Mouse (Mus musculus) intestine, embryonic 16.5 days (tissue): ENCODE measurements around the gene Gsta3. TPM values are rescaled to one million over a fixed set of nuclear protein-coding genes. Genes with fewer than 3 reads are reported as not detected.
A peak's percentile ranks its signal among the peaks of the same experiment; 100 is the strongest.
"Not testable (repeated sequence)": the region's sequence is repeated elsewhere in the genome, so short reads cannot be mapped to it uniquely, and the experiment has no call there.

Experiments
- ATAC-seq: fragments of 200-750 bp; cut with Nextera tagmentation; 2 replicates; pipeline ENCODE4 v1.8.0; 2017; ENCODE audit warnings: moderate TSS enrichment, moderate library complexity
- H3K27ac ChIP-seq: fragments of 300-500 bp; sonication (generic); 2 replicates; pipeline ENCODE4 v1.5.1; 2014; ENCODE audit warnings: mild to moderate bottlenecking, low read length
- H3K27me3 ChIP-seq: fragments of 300-500 bp; sonication (generic); replicated peaks from 2 replicates; pipeline ENCODE4 v1.6.1; 2014; ENCODE audit warnings: low read length, control low read depth, mixed read lengths; ENCODE audit not compliant: control insufficient read depth, insufficient read depth
- H3K36me3 ChIP-seq: fragments of 300-500 bp; sonication (generic); 2 replicates; pipeline ENCODE4 v1.6.1; 2014; ENCODE audit warnings: low read length, control low read depth; ENCODE audit not compliant: control insufficient read depth, insufficient read depth
- H3K4me1 ChIP-seq: fragments of 300-500 bp; sonication (generic); 2 replicates; pipeline ENCODE4 v1.6.1; 2014; ENCODE audit warnings: low read length, control low read depth, mixed read lengths; ENCODE audit not compliant: control insufficient read depth, insufficient read depth
- H3K4me2 ChIP-seq: fragments of 300-500 bp; sonication (generic); 2 replicates; pipeline ENCODE4 v1.6.1; 2014; ENCODE audit warnings: low read depth, low read length, control low read depth
- H3K4me3 ChIP-seq: fragments of 300-500 bp; sonication (generic); 2 replicates; pipeline ENCODE4 v1.5.1; 2014; ENCODE audit warnings: mild to moderate bottlenecking, low read length
- H3K9ac ChIP-seq: fragments of 300-500 bp; sonication (generic); 2 replicates; pipeline ENCODE4 v1.6.1; 2014; ENCODE audit warnings: low read depth, low read length
- H3K9me3 ChIP-seq: fragments of 300-500 bp; sonication (generic); 2 replicates; pipeline ENCODE4 v1.6.1; 2016; ENCODE audit warnings: low read length, control low read depth; ENCODE audit not compliant: control insufficient read depth
- WGBS: fragments of 180-500 bp; shearing (Covaris S2); extraction: QIAGEN DNeasy Blood & Tissue Kit; methylation state at CpG from one replicate; pipeline ENCODE4 v1.1.7; 2014; 5-methylcytosine and 5-hydroxymethylcytosine counted together
- polyA plus RNA-seq: library from polyadenylated mRNA; unstranded; fragments of >200 nt; fragmentation: Nextera tagmentation; extraction: Ambion mirVana; gene quantifications from 2 replicates; pipeline ENCODE4 v1.2.1, GENCODE M21; 2015

Gene Gsta3
- 11.9 and 17.9 TPM in 2 replicates for polyA plus RNA-seq

DNA sequence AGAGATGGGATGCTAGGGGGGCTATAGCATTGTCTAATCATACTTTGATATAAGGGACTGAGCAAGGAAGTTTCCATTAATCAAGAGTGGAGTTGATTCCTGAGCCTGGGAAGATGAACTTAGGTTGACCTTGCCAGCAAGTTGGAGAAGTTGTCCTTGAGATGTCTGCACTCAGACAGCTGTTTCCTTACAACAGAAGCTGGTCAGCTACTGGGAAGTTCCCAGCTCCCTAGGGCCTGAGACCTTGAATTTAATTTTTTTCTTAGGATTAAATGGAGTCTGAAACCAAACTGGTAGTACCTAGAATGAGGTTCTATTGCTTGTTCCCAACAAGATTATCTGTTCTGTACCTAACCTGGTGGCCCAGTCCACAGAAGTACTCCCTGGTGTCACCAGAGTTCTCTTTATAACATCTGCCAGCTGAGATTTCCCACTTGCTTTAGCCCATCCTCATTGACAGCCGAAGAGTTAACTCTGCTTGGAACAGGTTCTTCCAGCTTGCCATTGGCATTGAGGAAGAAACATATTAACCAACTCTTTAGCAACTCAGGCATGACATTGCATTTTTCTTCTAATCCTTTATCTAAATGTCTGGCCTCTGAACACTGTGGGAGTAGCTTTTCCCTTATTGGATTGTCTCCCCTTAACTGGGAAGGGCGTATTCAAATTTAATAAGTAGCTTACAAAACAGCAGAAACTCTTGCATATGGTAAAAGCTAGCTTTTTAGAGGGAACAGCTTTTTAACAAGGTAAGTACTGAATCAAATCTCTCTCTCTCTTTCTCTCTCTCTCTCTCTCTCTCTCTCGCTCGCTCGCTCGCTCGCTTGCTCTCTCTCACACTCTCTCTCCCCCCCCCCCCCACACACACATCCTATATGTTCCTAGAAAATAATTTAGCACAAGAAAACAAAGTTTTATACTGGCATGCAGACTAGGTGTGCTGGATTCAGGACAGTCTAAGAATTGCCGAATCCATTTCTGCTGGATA lies at the start of gene Gsta3:
TSS of gene Gsta3 (plus strand) at position 679 of the 988 bp plus-strand sequence.
- Histone ChIP-seq H3K27ac (peak within 1 kb of the TSS; percentile 73), H3K9me3 (no peaks in the 10 kb centered on the region), H3K4me3 (no peak within 1 kb of the TSS), H3K4me1 (peaks cover 4% of the 10 kb centered on the region), H3K27me3 (no peaks in the 10 kb centered on the region), H3K9ac (no peak within 1 kb of the TSS), H3K36me3 (no peaks in the 10 kb centered on the region), H3K4me2 (peak within 1 kb of the TSS; percentile 22; the same call in 1 of the 2 replicates)
- ATAC-seq: peak; percentile 96
- 70% methylated on average over 8 of the region's 8 CpGs for WGBS

- H3K27me3 ChIP-seq: no peaks in the 10 kb centered on the region
- H3K4me2 ChIP-seq: no peak overlapping the region
- no peaks in the 10 kb centered on the region for H3K36me3 ChIP-seq
- ATAC-seq: no peak
- WGBS: 83% methylated on average over 1 of the region's 1 CpGs
- no peaks in the 10 kb centered on the region for H3K4me1 ChIP-seq
- no peak overlapping the region for H3K9ac ChIP-seq
- no peak overlapping the region for H3K4me3 ChIP-seq
- H3K9me3 ChIP-seq: no peaks in the 10 kb centered on the region
- H3K27ac ChIP-seq: no peak overlapping the region
Measured at GRCm38 (mm10) chr1:21206241-21206640, 34.1 kb upstream of the Gsta3 start.

GRCm38 (mm10) chr1:21213537-21213936 lies 26.9 kb upstream of the Gsta3 start:
- not testable (repeated sequence) for H3K4me3 ChIP-seq, H3K36me3 ChIP-seq, H3K27me3 ChIP-seq, H3K27ac ChIP-seq, H3K4me2 ChIP-seq, H3K4me1 ChIP-seq, ATAC-seq, H3K9me3 ChIP-seq, H3K9ac ChIP-seq
- WGBS: 28% methylated on average over 3 of the region's 3 CpGs

DNA sequence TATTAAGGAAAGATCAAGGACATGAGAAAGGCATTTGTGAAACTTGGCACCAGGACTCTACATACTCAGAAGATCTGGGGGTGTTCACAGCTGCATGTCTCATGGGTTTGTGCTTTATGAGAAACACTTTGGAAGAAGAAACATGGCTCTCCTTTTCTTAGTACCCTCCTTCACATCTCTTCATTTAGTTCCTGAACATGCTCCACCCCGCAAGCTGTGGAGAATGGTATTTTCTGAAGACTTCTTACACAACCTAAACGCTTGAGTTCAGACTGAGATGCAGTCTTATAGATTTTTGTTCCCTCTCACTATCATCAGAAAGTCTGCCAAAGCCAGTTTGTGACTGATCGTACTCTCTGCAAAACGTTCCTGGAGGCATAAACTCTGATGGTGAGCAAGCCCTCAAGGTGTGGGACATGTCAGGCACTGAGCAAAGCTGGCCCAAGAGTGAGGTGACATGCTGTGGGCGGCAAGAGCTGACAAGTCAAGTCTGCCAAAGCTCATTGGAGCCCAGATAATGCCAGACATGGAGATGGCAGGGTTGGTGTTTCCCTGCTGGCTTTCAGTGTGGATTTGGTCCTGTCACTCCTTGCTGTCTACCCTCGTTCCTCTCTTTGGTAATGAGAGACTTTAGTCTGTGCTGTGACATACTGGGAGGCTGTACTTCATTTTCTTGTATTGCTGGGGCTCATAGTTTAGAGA lies 26.2 kb upstream of the Gsta3 start:
- 78% methylated on average over 6 of the region's 6 CpGs for WGBS

DNA sequence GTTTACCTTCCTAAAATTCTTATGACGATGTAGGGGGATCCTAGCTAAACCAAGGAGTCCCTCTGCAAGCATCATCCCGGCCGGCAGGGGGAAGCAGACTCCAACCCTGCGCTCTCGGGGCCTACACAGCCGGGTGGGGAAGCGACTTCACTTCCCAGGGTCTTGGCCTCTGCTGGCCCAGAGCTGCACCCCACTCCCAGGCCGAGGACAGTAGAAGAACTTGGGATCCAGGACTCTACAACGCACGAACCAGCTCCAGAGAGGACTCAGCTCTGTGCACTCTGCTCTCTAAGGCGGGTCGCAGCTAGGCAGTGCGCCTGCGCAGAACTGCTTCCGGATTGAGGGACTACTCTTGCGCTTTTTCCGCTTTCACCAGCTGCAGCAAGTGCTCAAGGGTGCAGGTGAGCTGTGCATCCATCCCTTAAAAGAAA lies 21.9 kb upstream of the Gsta3 start, which contains the start of gene Tmem14a:
TSS of gene Tmem14a (plus strand) at position 87 of the 431 bp plus-strand sequence.
- Histone ChIP-seq H3K4me1 (peaks cover 3% of the 10 kb centered on the region; the same call in 1 of the 2 replicates), H3K27me3 (no peaks in the 10 kb centered on the region), H3K27ac (peak within 1 kb of the TSS; percentile 80), H3K9me3 (no peaks in the 10 kb centered on the region), H3K4me3 (peak within 1 kb of the TSS; percentile 73), H3K36me3 (no peaks in the 10 kb centered on the region), H3K9ac (peak within 1 kb of the TSS; percentile 87), H3K4me2 (peak within 1 kb of the TSS; percentile 59)
- WGBS: 1% methylated on average over 17 of the region's 17 CpGs
- ATAC-seq: peak; percentile 95

More for the DNA sequence above, 26.2 kb upstream of the Gsta3 start:
- H3K4me3 ChIP-seq, H3K4me2 ChIP-seq, H3K27ac ChIP-seq, H3K9me3 ChIP-seq, H3K9ac ChIP-seq, ATAC-seq, H3K36me3 ChIP-seq, H3K27me3 ChIP-seq, H3K4me1 ChIP-seq: not testable (repeated sequence)

- no peak overlapping the region for H3K4me3 ChIP-seq
- H3K4me2 ChIP-seq: no peak overlapping the region
- no peak overlapping the region for H3K27ac ChIP-seq
- ATAC-seq: no peak
- H3K9ac ChIP-seq: no peak overlapping the region
- H3K4me1 ChIP-seq: no peaks in the 10 kb centered on the region
- no peaks in the 10 kb centered on the region for H3K36me3 ChIP-seq
- H3K27me3 ChIP-seq: no peaks in the 10 kb centered on the region
- no peaks in the 10 kb centered on the region for H3K9me3 ChIP-seq
- WGBS: 85% methylated on average over 6 of the region's 6 CpGs
Measured at GRCm38 (mm10) chr1:21227756-21228395, 12.5 kb upstream of the Gsta3 start.

GRCm38 (mm10) chr1:21228740-21229722 lies 11.4 kb upstream of the Gsta3 start:
- WGBS: 63% methylated on average over 15 of the region's 15 CpGs
- H3K9me3 ChIP-seq, H3K4me2 ChIP-seq, H3K4me1 ChIP-seq, H3K27me3 ChIP-seq, H3K27ac ChIP-seq, H3K4me3 ChIP-seq, H3K9ac ChIP-seq, H3K36me3 ChIP-seq: not testable (repeated sequence)
- ATAC-seq: peak; percentile 65

DNA sequence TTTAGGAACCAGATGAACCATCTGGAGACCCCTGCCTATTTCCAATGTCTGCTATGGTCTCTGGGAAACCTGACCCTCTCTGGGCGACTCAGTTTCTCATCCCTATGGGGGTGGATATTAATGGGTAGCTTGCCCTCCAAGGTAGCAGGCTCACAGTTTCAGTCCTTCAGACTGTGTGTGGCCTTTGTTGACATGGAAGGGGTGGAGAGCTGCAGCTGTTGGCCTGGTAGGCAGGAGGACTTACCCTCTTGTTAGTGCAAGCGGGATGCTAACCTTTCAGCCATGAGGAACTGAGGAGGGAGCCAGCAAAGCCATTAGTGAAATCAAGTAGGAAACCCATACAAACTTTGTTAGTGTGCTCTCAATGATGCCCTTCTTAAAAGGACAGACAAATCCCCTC lies 10.0 kb upstream of the Gsta3 start:
- Histone ChIP-seq H3K27ac (no peak overlapping the region), H3K4me3 (no peak overlapping the region), H3K9ac (no peak overlapping the region), H3K27me3 (no peaks in the 10 kb centered on the region), H3K4me2 (no peak overlapping the region), H3K9me3 (no peaks in the 10 kb centered on the region), H3K36me3 (no peaks in the 10 kb centered on the region), H3K4me1 (no peaks in the 10 kb centered on the region)
- WGBS: 81% methylated on average over 2 of the region's 2 CpGs
- ATAC-seq: no peak
